Mouse (Mus musculus): ENCODE results near the gene H3f3a.
A peak's percentile ranks its signal among the peaks of the same experiment; 100 is the strongest.

The H3f3a gene

DNA sequence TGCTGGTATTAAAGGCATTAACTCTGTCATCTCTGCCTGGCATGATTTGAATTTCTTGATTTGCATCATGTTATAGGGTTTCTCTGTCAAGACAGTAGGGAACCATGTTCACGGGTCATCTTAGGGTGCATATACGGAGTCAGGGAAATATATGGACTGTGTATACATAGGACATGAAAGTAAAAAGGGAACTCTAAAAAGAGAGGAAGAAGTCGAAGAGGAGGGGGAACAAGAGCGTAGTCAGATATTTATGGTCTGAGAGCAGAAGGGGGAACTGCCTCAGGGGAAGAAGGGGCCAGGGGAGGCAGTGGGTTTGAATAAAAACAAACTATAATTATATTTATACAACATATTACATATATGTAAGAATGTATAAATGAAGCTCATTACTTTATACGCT is 8.5 kb upstream of the H3f3a start:
- DNase-seq (ENCODE audit: low read depth), result no peak

DNA sequence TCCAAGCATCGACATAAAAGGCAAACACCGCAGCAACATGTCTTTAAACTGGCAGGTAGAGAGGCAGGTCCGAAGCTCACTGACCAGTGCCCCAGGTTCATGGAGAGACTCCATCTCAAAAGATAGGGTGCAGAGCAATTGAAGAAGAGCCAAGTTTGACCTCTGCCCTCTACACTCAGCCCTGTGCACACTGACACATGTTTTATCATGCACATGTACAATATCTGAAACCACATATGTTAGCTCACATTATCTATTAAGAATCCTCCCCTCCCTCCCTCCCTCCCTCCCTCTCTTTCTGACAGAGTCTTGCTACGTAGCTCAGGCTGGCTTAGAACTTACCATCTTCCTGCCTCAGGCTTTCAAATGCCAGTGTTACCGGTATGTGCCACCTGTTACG is 7.4 kb upstream of the H3f3a start:
- no peak for DNase-seq (ENCODE audit: low read depth)

DNA sequence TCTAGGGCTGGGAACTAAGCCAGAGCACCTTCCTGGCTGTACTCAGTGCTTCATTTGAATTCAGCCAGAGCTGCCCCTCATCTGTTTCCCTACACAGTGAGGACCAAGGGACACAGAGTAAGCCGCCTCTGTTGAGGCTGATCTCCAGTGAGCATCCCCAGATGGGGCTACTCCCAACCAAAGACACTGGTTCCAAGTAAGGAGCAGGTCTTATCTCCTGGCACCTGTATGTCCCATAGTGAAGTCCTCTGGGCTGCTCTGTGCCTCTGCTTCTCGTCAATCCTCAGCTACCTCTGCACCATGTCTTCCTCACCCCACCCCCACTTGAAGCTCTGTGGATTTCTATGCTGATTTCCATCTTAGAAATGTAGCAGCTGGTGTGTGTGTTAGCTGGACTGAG is 4.3 kb upstream of the H3f3a start:
- DNase-seq (ENCODE audit: low read depth), result no peak

DNA sequence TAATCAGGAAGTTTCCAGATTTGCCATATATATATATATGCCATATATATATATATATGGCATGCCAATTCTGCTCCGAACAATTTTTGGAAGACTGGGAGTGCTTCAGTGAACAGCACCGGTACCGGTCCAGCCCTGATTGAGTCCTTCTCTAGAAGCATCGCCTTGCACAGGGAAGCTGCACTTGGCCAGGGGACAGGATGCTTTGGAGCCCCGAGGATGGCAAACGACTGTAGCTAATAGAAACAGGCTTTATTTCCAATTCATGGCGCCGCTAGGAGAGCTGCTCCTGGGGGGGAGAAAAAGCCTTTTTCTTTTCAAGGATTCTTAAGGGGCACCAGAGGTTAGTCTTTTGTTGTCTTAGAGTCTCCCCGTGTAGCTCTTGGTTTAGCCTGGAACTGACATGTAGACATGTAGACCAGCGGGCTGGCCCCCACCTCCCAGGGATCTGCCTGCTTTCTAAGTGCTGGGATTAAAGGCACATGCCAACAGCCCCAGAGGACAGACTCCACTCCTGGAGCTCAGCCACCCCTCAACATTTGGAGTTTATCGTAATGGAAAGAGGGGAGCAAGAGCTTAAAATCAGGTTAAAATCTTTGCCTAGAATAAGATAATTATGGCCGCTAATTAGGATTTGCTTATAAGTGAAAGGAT is 1.8 kb upstream of the H3f3a start:
- DNase-seq (ENCODE audit: low read depth), result no peak

DNA sequence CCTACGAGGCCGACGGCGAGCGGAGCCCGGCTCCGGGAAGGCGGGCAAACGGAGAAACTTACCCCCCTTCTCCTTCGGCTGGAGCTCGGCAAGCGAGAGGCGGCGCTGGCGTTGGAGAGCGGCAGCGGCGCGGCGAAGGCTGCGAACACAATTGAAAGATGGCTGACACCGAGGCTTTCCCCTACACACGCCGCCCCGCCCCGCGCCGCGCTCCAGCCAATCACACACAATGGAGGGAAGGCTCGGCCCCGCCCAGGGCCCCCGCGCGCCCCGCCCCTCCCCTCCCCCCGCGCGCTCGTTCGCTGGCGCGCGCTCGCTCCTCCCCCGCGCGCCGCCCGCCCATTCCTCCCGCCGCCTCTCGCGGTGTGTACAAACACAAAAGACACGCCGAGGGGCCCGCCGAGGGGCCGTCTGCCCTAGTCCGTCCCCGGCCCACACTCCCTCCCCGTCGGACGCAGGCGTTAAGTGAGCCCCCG is 296 bp downstream of the H3f3a start:
- peak; percentile 97 for DNase-seq (ENCODE audit: low read depth)

DNA sequence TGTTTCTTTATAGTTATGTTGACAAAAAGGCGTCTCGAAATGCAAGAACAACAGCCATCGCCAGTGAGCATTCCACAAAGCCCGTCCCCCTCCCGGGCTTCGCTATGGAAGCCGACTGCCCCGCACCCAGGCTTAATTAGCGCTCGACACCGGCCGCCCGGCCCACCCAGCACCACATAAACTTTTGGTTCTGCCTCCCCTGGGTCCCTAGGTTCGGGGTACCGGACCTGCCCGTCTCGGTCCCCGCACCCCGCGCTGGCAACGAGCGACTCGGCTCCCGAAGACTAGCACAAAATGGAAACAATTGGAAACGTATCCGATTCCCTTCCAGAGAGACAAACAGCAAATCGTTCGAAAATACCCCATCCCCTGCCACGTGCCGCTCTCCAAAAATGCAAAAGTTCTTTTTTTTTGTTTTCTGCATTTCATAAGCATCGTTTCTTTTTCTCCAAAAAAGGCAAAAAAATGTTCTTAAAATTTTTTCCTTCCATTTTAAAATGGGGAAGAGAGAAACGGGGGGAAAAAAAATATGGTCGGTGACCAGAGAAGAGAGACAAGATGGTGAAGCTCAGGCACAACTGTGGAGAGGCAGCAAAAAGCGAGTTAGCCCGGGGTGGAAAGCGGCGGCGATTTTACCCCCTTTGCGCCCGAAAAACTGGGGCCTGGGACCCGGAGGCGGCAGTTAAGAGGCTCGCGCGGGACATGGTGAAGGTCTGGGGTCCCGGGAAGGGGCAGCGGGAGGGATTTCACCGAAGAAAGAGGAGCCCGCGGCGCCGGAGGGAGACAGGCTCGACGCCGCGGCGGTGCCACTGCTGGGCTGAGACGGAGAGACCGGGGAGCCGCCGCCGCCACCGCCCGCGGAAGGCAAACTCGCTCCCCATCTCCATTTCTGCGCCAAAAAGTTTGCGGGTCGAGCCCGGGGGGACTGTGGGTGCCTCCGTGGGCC is 1.0 kb downstream of the H3f3a start:
- DNase-seq (ENCODE audit: low read depth), result peak; percentile 79

DNA sequence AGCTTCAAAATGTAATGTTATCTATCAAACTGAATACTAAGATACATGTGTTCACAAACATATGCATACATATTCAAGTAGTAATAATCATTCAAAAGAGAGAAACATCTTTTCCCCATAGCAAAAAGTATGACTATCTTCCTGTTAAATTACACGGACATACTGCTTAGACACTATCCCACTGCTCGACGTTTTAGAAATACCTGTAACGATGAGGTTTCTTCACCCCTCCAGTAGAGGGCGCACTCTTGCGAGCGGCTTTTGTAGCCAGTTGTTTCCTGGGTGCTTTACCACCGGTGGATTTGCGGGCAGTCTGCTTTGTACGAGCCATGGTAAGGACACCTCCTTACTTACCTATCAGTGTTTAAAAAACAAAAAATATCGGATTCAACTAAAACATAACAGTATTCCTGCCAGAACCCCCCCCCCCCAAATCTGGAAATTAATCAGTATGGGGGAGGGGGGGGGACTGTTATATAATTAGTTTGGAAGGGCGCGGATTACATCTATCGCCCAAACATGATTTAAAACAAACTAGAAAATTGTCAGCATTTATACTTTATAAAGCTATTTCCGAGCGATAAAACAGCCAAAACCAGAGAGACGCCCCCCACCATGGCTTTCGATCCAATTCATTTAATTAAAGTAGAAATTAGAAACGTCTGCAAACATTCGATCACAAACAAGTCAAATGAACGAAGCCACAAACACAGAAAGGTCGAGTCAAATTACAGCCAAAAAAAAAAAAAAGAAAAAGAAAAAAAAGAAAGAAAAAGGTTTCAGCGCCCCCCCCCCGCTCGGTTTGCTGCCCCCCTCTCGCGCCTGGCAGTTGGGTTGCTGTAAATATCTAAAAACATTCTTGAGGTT is 1.9 kb downstream of the H3f3a start:
- peak; percentile 75 for DNase-seq (ENCODE audit: low read depth)

DNA sequence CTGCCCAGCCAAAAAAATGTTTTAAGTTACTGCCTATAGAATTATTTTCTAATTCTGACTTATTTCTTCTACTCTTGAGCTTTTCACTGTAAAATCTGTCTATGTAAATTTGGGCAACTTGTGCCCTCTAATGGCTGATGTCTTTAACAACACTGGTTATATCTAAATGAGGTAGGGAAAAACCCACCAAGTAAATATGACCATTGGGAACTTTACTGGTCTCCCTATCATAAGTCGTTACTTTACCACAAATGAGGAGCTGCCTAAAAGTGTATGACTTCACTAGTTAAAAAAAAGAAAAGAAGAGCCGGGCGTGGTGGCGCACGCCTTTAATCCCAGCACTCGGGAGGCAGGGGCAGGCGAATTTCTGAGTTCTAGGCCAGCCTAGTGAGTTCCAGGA is 2.8 kb downstream of the H3f3a start:
- peak; percentile 79 for DNase-seq (ENCODE audit: low read depth)

DNA sequence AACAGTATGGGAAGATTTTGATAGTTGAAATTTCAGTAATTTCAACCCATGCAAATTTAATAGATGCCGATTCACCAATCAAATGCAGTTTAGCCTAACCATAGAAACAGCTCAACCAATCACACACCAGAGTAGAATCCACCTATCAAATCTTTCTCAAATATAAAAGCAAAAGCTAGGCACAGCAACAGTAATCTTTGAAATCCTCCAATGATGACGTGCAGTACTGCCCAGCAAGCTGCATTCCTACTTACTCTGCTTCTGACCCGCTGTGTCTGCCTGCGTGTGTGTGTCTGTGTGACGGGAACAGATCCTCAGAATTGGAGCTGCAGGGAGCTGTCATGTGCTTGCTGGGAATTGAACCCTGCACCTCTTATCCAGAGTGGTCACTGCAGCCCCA is 4.9 kb downstream of the H3f3a start:
- DNase-seq (ENCODE audit: low read depth), result no peak

DNA sequence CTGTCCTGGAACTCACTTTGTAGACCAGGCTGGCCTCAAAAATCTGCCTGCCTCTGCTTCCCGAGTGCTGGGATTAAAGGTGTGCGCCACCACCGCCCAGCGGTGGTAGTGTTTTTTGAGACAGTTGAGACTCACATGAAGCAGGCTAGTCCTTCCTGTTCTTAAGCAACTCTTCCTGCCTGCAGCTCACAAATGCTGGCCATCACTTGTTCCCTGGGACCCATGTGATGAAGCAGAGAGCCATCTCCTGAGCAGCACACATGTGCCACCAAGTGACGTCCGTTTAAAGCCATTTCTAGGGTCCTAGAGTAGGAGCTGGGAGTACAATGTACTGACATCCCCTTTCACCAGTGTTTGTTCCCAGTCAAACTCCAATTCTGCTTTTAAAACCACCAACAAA is 9.9 kb downstream of the H3f3a start:
- DNase-seq (ENCODE audit: low read depth), result no peak

DNA sequence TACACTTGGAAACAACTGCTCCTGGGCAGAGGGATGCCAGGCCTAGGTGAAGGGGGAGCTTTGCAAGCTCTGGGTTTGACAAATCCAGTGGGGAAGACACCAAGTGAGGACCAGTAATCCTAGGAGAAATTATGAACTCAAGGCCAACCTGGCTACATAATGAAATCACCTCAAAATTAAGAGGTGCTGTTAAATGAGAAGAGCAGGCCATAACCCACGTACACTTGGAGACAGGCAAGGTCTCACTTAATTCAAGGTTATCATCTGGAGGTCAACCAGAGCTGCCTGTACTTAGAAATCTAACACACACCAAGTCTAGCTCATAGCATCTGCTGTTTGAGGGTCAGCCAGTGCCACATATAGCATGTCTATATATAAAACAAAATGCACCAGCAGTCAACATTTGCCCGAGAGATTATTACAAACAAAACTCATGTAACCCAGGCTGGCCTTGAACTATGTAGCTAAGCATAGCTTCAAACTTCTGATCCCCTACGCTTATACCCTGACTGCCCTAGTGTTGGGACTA is 12.2 kb downstream of the H3f3a start:
- DNase-seq (ENCODE audit: low read depth), result peak; percentile 27

DNA sequence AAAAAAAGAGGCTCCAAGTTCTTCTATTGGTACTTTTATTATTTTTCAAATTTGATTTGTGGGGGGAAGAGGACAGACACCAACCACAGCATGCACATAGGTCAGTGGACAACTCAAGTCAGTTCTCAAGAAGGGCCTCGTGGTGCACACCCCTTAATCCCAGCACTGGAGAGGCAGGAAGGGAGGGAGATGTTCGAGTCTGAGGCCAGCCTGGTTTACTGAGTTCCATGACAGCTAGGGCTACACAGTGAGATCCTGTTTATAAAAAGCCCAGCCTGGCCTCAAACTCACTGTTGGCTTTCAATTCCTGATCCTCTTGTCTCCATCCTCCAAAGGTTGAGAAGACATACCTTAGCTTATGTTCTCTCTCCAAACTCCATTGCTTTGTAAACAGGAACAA is 12.9 kb downstream of the H3f3a start:
- peak; percentile 14 for DNase-seq (ENCODE audit: low read depth)

DNA sequence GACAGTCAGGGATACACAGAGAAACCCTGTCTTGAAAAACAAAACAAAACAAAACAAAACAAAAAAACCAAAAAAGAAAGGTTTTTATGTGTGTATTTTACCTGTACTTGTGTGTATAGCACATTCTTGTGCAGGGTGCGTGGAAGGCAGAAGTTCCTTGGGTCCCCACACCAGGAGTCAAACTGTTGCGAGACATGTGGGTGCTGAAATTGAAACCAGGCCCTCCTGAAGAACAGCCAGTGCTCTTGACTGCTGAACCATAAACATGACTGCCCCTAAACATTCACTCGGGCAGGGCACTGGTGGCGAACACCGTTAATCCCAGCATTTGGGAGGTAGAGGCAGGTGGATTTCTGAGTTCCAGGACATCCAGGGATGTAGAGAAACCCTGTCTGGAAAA is 13.7 kb downstream of the H3f3a start:
- peak; percentile 12 for DNase-seq (ENCODE audit: low read depth)

DNA sequence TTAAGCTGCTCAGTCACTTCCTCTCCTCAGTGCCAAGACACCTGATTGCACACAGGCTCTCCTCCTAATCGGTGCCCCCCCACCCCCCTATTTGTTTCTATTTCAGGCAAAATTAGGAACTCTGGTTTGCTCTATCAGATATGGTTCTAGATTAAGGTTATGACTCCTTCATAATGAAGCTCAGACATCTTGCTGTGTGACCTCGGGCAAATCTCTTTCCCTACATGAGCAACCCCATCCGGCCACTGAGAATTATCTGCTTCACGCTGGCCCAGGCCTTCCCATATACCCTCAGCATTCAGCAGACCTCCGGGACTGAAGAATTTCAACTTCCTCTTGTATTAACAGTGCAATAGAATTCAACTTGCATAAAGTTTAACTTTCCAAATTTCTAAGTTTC is 14.5 kb downstream of the H3f3a start:
- DNase-seq (ENCODE audit: low read depth), result no peak

DNA sequence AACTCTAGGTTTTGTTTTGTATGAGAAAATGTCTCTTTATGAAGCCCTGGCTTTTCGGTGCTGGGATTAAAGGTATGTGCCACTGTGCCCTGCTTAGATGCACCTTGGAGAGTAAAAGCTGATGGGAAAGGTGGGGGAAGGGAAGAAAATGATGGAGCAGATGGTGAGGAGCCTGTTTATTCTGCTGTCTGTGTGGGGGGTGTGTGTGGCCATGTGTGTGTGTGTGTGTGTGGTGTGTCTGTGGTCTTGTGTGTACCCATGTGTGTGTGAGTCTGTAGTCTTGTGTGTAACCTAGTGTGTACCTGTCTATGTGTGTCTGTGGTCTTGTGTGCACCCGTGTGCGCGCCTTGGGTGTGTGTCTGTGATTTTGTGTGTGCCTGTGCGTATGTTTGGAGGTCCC is 15.1 kb downstream of the H3f3a start:
- DNase-seq (ENCODE audit: low read depth), result no peak

DNA sequence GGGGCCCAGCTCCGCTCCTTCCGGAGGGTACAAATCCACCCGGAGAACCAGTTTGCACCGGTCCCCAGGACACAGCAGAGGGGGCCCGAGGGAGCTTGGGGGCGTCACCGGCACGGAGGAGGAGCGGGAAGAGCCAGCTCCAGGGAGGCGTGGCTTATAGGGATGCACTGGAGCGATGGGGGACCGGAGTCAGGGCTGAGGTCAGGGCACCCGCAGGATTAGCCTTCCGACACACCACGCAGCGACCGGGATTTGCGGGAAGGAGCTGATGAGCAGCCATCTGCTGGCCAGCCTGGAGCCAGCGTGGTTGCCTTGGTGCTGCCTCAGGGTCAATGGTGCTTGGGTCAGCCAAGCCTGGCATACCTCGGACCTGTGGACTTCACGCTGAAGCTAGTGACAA is 19.6 kb downstream of the H3f3a start:
- no peak for DNase-seq (ENCODE audit: low read depth)

DNA sequence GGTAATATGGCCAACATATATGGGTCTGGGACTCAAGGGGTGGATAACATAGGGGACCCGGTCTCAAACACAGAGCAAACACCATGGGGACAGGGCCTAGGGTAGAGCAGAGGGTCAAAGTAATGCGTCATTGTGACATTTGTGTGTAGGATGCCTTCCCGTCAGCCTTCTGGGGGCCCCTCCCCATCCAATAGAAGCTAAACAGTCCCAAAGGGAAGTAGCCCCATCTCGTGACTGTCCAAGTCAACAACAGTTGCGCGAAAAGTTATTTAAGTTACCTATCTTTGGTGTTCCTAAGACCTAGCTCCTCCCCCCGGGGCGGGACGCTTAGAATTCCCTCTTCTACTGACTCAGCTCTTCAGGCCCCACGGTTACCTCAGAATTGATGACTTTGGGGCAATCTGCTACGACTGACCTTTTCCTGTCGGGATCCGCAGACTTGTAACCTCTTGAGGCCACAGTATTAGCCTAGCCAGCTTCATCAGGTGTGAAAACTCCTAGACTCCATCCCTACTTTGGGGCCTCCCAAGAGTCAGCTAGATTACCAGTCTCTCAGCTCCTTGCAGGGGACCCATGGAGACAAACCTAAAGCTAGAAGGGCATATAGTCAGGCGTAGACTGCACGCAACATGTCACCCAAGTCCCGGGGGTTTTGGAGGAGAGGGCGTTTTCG is 20.2 kb downstream of the H3f3a start:
- peak; percentile 37 for DNase-seq (ENCODE audit: low read depth)

DNA sequence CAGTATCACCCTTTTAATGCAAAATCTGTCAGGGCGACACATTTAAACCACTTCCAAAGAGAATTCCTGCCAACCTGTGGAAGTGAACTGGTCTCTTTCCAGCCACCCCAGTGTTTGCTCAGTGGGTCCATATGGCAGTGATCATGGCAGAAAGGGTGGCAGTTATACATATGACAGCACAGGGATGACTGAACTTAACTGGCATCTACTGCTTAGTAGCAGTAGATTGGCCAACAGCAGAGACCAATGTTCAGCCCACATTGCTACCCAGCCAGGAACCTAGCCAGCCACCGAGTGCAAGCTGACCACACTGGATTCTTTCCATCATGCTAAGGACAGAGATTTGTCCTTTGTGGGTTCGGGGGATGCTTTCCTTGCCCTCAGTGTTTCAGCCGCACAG is 20.9 kb downstream of the H3f3a start:
- DNase-seq (ENCODE audit: low read depth), result no peak

DNA sequence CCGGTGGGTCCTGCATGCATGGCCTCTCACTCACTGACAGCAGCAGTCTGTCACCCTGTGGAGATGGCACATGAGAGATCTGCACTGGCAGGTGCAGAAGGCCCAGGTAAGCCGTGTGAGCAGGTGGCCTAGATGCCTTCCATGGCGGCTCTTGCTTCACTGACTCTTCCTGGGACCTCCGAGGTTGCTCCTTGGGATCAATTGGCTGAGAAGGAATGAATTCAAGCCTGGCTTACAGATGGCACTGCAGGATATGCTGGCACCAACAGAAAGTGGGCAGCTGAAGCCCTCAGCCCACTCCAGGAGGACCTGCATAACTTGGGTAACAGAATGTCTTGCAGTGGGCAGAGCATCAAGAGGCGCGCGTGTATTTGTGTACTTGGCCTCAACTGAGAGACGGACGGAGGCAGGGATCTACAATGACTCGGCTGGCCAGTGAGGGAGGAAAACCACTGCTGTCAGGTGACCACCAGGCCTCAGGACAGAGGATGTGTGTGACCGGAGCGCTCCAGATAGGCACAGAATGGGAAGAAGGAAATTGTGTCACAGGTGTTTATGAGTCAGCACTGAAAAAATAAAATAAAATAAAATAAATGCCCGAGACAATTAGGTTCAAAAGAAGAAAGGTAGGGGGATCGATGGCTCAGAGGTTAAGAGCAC is 21.8 kb downstream of the H3f3a start:
- no peak for DNase-seq (ENCODE audit: low read depth)

DNA sequence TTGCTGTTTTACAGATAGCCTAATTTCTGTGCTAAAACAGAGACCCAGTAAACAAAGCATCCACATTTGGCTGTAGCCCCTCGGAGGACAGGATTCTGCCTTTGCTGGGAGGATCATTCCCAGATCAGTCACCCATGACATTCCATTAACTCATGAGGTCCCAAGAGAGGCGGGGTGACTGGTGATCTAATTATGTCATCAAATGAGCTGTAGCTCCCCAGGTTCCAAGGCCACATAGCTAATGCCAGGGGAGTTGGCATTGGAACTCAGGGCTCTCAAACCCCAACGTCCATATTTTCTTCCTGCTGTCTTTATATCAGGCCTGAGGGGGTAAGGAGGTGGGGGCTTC is 30.2 kb downstream of the H3f3a start:
- no peak for DNase-seq (ENCODE audit: low read depth)

DNA sequence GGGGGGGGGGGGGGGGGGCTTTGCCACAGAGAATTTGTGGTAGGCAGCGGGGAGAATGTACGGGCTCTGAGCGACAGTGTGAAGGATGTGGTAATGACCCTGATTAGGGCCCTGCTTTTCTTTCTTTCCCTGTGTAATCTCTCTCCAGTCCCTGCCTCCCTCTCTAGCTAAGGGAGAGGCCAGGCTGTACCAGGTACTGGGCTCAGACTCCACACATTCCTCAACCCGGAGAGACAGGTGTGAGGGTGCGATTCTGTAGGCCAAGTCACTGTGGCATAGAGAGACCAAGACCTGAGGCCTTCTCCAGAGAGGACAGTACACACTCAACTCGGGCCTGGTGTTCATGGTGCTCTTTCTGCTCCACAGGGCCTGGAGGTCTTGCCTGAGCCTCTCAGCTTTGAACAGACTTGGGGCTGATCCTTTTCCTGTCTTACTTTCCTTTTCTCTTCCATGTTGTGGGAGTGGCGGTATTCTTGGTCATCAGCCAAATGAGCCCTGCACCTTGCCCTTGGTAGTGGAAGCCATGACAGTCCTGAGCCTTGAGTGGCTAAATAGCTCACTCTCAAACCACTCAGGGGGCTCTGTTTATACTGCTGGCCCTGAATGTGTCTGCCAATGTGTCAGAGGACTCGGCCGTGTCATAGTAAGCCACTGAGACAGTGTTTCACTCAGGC is 30.7 kb downstream of the H3f3a start:
- no peak for DNase-seq (ENCODE audit: low read depth)
